In the genomic region with DNA sequence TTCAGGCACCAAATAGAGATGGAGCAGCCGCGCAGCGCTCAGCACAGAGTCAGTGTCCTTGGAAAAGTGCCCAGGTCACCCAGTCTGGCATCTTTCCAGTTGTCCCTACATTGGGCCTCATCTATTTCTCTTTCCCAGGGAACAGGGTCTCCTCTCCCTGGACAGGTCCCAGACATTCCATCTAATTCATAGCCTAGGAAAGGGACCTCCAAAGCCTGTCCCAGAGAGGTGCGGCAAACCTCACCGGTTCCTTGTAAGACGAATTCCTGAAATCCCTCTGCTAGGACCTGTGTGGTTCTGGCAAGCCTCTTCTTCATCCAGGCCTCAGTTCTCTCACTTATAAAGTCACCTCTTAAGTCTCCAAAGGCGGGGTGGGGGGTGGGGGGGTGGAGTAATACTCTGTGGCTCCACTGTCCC, we compare ENCODE assay signal across 7 mouse cellular contexts. TPM values are rescaled to one million over a fixed set of nuclear protein-coding genes. Genes with fewer than 3 reads are reported as not detected.
DNase-seq lines count a peak whose midpoint lies in the region; ATAC-seq lines count a peak whose summit lies in the region.

No protein-coding gene starts in this region.

- ATAC-seq in heart, embryonic 15.5 days (replicated peaks; ENCODE audit: insufficient number of reproducible peaks, insufficient read depth, low FRiP score, low read depth): peak; percentile 37
- ATAC-seq in limb, embryonic 15.5 days (ENCODE audit: insufficient number of reproducible peaks, low FRiP score, low TSS enrichment, low read depth): no peak

- H3K4me3 ChIP-seq in heart, embryonic 15.5 days: no peak overlapping the region
- H3K4me3 ChIP-seq in limb, embryonic 15.5 days: no peak overlapping the region

- H3K36me3 ChIP-seq in heart, embryonic 15.5 days: peaks cover 35% of the 10 kb centered on the region
- H3K36me3 ChIP-seq in limb, embryonic 15.5 days: peaks cover 39% of the 10 kb centered on the region

- no peaks in the 10 kb centered on the region for H3K9me3 ChIP-seq in heart, embryonic 15.5 days (replicated peaks)
- no peaks in the 10 kb centered on the region for H3K9me3 ChIP-seq in limb, embryonic 15.5 days

- H3K9ac ChIP-seq in heart, embryonic 15.5 days: peak overlapping the region; percentile 22
- no peak overlapping the region for H3K9ac ChIP-seq in limb, embryonic 15.5 days

- H3K4me2 ChIP-seq in heart, embryonic 15.5 days: peak overlapping the region; percentile 37
- no peak overlapping the region for H3K4me2 ChIP-seq in limb, embryonic 15.5 days

- H3K27ac ChIP-seq in heart, embryonic 15.5 days: peak overlapping the region; percentile 95
- peak overlapping the region; percentile 57; the same call in 1 of the 2 replicates for H3K27ac ChIP-seq in limb, embryonic 15.5 days

- H3K4me1 ChIP-seq in heart, embryonic 15.5 days (replicated peaks): peaks cover 51% of the 10 kb centered on the region
- H3K4me1 ChIP-seq in limb, embryonic 15.5 days: peaks cover 46% of the 10 kb centered on the region

- WGBS in heart, embryonic 15.5 days: 24% methylated on average over 6 of the region's 7 CpGs
- 32% methylated on average over 6 of the region's 7 CpGs for WGBS in limb, embryonic 15.5 days

- DNase-seq in adrenal gland, adult (ENCODE audit: inconsistent age in 2 of 2, low spot score in 1 of 2): peak; percentile 90 to 95
- peak; percentile 53 to 67 for DNase-seq in cerebellum, adult 18-20 months
- no peak for DNase-seq in thymus, adult 18-20 months
- DNase-seq in spleen, postnatal 4 days (ENCODE audit: low spot score in 2 of 2): no peak
- DNase-seq in left cerebral cortex, adult 8-10 months (ENCODE audit: low spot score in 2 of 2): no peak

- no peaks in the 10 kb centered on the region for H3K27me3 ChIP-seq in heart, embryonic 15.5 days
- H3K27me3 ChIP-seq in limb, embryonic 15.5 days: no peaks in the 10 kb centered on the region

RNA-seq across cellular contexts. Expression of a gene that starts 30.6 kb away (rescaled TPM):
- 35.3 and 37.7 TPM in 2 replicates for polyA plus RNA-seq in heart, embryonic 15.5 days (2015; fragmentation: Nextera tagmentation; extraction: Ambion mirVana)
- 16.5 and 16.8 TPM in 2 replicates for polyA plus RNA-seq in limb, embryonic 15.5 days (2015; fragmentation: Nextera tagmentation; extraction: Ambion mirVana)
- total RNA-seq in left cerebral cortex, adult 8-10 months (2022): 10 to 100 TPM; 16.5 to 22.7 (median 19.1) TPM

RNA-seq across cellular contexts. Expression of a gene that starts 31.0 kb away (rescaled TPM):
- 113 and 129 TPM in 2 replicates for polyA plus RNA-seq in heart, embryonic 15.5 days (2015; fragmentation: Nextera tagmentation; extraction: Ambion mirVana)
- 119 and 127 TPM in 2 replicates for polyA plus RNA-seq in limb, embryonic 15.5 days (2015; fragmentation: Nextera tagmentation; extraction: Ambion mirVana)
- 10 to 100 TPM; 92.9 to 97.2 (median 94.3) TPM for total RNA-seq in left cerebral cortex, adult 8-10 months (2022)

RNA-seq across cellular contexts. Expression of a gene that starts 47.6 kb away (rescaled TPM):
- polyA plus RNA-seq in heart, embryonic 15.5 days (2015; fragmentation: Nextera tagmentation; extraction: Ambion mirVana): 28.4 and 40.0 TPM in 2 replicates
- polyA plus RNA-seq in limb, embryonic 15.5 days (2015; fragmentation: Nextera tagmentation; extraction: Ambion mirVana): 25.3 and 25.8 TPM in 2 replicates
- 10 to 100 TPM; 34.2 to 42.1 (median 38.2) TPM for total RNA-seq in left cerebral cortex, adult 8-10 months (2022)

RNA-seq across cellular contexts. Expression of a gene that starts 47.7 kb away (rescaled TPM):
- 61.4 and 61.5 TPM in 2 replicates for polyA plus RNA-seq in heart, embryonic 15.5 days (2015; fragmentation: Nextera tagmentation; extraction: Ambion mirVana)
- 29.6 and 33.3 TPM in 2 replicates for polyA plus RNA-seq in limb, embryonic 15.5 days (2015; fragmentation: Nextera tagmentation; extraction: Ambion mirVana)
- total RNA-seq in left cerebral cortex, adult 8-10 months (2022): 100 to 1,000 TPM; 135 to 145 (median 142) TPM

Comparison
In these comparisons a context has a peak if more than half of its experiments do, and no peak if none do; other contexts are left out.
1. DNase-seq: peak in adrenal gland, adult (2 of 2) and cerebellum, adult 18-20 months (2 of 2); none in thymus, adult 18-20 months (0 of 2), spleen, postnatal 4 days (0 of 2) and left cerebral cortex, adult 8-10 months (0 of 2).